Mouse (Mus musculus) heart, embryonic 11.5 days (tissue): ENCODE results near the gene Smyd1. TPM values are rescaled to one million over a fixed set of nuclear protein-coding genes. Genes with fewer than 3 reads are reported as not detected.

Experiments
- ATAC-seq: fragments of 200-750 bp; cut with Nextera tagmentation; replicated peaks from 2 replicates; pipeline ENCODE4 v1.8.0; 2017; ENCODE audit warnings: moderate library complexity; ENCODE audit not compliant: insufficient number of reproducible peaks, low FRiP score, low TSS enrichment
- H3K27ac ChIP-seq: fragments of 300-500 bp; sonication (generic); 2 replicates; pipeline ENCODE4 v1.5.1; 2014; ENCODE audit warnings: mild to moderate bottlenecking, low read depth, low read length
- H3K27me3 ChIP-seq: fragments of 300-500 bp; sonication (generic); 2 replicates; pipeline ENCODE4 v1.6.1; 2014; ENCODE audit warnings: mild to moderate bottlenecking, low read length, mixed read lengths; ENCODE audit not compliant: control insufficient read depth, insufficient read depth
- H3K36me3 ChIP-seq: fragments of 300-500 bp; sonication (generic); 2 replicates; pipeline ENCODE4 v1.6.1; 2014; ENCODE audit warnings: mild to moderate bottlenecking, low read length, moderate library complexity, mixed read lengths; ENCODE audit not compliant: control insufficient read depth, insufficient read depth
- H3K4me1 ChIP-seq: fragments of 300-500 bp; sonication (generic); 2 replicates; pipeline ENCODE4 v1.6.1; 2014; ENCODE audit warnings: low read length; ENCODE audit not compliant: control insufficient read depth, insufficient read depth
- H3K4me2 ChIP-seq: fragments of 300-500 bp; sonication (generic); 2 replicates; pipeline ENCODE4 v1.6.1; 2014; ENCODE audit warnings: mild to moderate bottlenecking, moderate library complexity
- H3K4me3 ChIP-seq: fragments of 300-500 bp; sonication (generic); 2 replicates; pipeline ENCODE4 v1.5.1; 2014; ENCODE audit warnings: low read depth, low read length
- H3K9ac ChIP-seq: fragments of 300-500 bp; sonication (generic); 2 replicates; pipeline ENCODE4 v1.6.1; 2014; ENCODE audit warnings: mild to moderate bottlenecking, low read depth, low read length, moderate library complexity
- H3K9me3 ChIP-seq: fragments of 300-500 bp; sonication (generic); replicated peaks from 2 replicates; pipeline ENCODE4 v1.6.1; 2016; ENCODE audit warnings: low read length; ENCODE audit not compliant: control insufficient read depth
- WGBS: fragments of 180-500 bp; shearing (Covaris S2); extraction: QIAGEN DNeasy Blood & Tissue Kit; methylation state at CpG from one replicate; pipeline ENCODE4 v1.1.7; 2014; ENCODE audit not compliant: insufficient replicate concordance; 5-methylcytosine and 5-hydroxymethylcytosine counted together
- polyA plus RNA-seq: library from polyadenylated mRNA; unstranded; fragments of >200 nt; fragmentation: Nextera tagmentation; extraction: Ambion mirVana; gene quantifications from 2 replicates; pipeline ENCODE4 v1.2.1, GENCODE M21; 2014

Gene Smyd1
- polyA plus RNA-seq, 1 experiment from 2014 or later: 164 TPM

DNA sequence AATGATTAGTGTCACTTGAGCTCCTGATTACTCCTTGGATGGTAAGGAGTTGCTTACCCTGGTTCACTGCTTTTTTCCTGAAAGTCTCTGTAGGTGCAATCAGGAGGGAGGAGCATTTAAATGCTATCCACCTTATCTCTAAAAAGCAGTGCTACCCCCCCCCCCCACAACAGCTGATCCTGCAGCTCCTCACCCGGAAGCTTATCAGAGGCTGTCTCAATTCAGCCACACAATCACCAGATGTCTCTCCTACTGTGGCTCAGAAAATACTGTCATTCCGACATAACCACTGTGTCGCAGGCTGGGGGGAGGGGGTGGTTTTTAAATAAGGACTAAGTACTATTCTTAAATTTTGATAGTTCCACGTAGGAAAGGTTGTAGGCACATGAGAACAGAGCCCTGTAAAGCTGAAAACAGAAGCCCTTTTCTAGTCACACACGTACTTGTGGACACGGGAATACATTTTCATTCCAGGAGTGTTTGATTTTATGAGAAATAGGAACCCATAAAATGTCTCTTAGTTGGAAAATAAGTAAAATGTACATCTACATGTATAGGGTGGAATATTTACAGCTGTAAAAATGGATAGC is 61.9 kb downstream of the Smyd1 start:
- Histone ChIP-seq H3K4me3 (peak overlapping the region; percentile 62), H3K4me2 (peak overlapping the region; percentile 64), H3K27me3 (no peaks in the 10 kb centered on the region), H3K27ac (peak overlapping the region; percentile 59), H3K4me1 (peaks cover 11% of the 10 kb centered on the region), H3K9me3 (no peaks in the 10 kb centered on the region), H3K36me3 (no peaks in the 10 kb centered on the region), H3K9ac (peak overlapping the region; percentile 84)
- WGBS: 14% methylated on average over 6 of the region's 6 CpGs
- no peak for ATAC-seq

GRCm38 (mm10) chr6:71259166-71259565 is 62.9 kb downstream of the Smyd1 start:
- H3K27ac ChIP-seq: no peak overlapping the region
- peaks cover 10% of the 10 kb centered on the region for H3K4me1 ChIP-seq
- no peaks in the 10 kb centered on the region for H3K27me3 ChIP-seq
- no peak for ATAC-seq
- 85% methylated on average over 4 of the region's 4 CpGs for WGBS
- peak overlapping the region; percentile 64 for H3K4me2 ChIP-seq
- no peak overlapping the region for H3K9ac ChIP-seq
- no peaks in the 10 kb centered on the region for H3K9me3 ChIP-seq
- peak overlapping the region; percentile 62 for H3K4me3 ChIP-seq
- no peaks in the 10 kb centered on the region for H3K36me3 ChIP-seq

- Histone ChIP-seq H3K9ac (no peak overlapping the region), H3K27me3 (no peaks in the 10 kb centered on the region), H3K36me3 (no peaks in the 10 kb centered on the region), H3K9me3 (no peaks in the 10 kb centered on the region), H3K4me1 (peaks cover 4% of the 10 kb centered on the region), H3K4me2 (peak overlapping the region; percentile 5; the same call in 1 of the 2 replicates), H3K27ac (no peak overlapping the region), H3K4me3 (no peak overlapping the region)
- no peak for ATAC-seq
- WGBS: 54% methylated on average over 2 of the region's 2 CpGs
Measured at GRCm38 (mm10) chr6:71258562-71258961, 63.5 kb downstream of the Smyd1 start.

- WGBS: 35% methylated on average over 1 of the region's 1 CpGs
Measured at GRCm38 (mm10) chr6:71257375-71257774, 64.7 kb downstream of the Smyd1 start.

GRCm38 (mm10) chr6:71256166-71256565 is 65.9 kb downstream of the Smyd1 start:
- no peak overlapping the region for H3K4me2 ChIP-seq
- no peak for ATAC-seq
- no peaks in the 10 kb centered on the region for H3K4me1 ChIP-seq
- 92% methylated on average over 10 of the region's 10 CpGs for WGBS
- H3K36me3 ChIP-seq: no peaks in the 10 kb centered on the region
- no peak overlapping the region for H3K9ac ChIP-seq
- no peaks in the 10 kb centered on the region for H3K9me3 ChIP-seq
- H3K27me3 ChIP-seq: no peaks in the 10 kb centered on the region
- no peak overlapping the region for H3K4me3 ChIP-seq
- no peak overlapping the region for H3K27ac ChIP-seq

More at GRCm38 (mm10) chr6:71257375-71257774, 64.7 kb downstream of the Smyd1 start:
- Histone ChIP-seq H3K27ac (no peak overlapping the region), H3K9me3 (no peaks in the 10 kb centered on the region), H3K27me3 (no peaks in the 10 kb centered on the region), H3K9ac (no peak overlapping the region), H3K4me1 (no peaks in the 10 kb centered on the region), H3K36me3 (no peaks in the 10 kb centered on the region), H3K4me3 (no peak overlapping the region), H3K4me2 (no peak overlapping the region)
- no peak for ATAC-seq

GRCm38 (mm10) chr6:71254456-71254855 is 67.6 kb downstream of the Smyd1 start:
- Histone ChIP-seq H3K9me3 (no peaks in the 10 kb centered on the region), H3K36me3 (no peaks in the 10 kb centered on the region), H3K27me3 (no peaks in the 10 kb centered on the region), H3K4me3 (no peak overlapping the region), H3K9ac (no peak overlapping the region), H3K4me1 (peaks cover 10% of the 10 kb centered on the region), H3K27ac (no peak overlapping the region), H3K4me2 (no peak overlapping the region; the same call in 1 of the 2 replicates)
- no peak for ATAC-seq
- WGBS: 75% methylated on average over 6 of the region's 6 CpGs

DNA sequence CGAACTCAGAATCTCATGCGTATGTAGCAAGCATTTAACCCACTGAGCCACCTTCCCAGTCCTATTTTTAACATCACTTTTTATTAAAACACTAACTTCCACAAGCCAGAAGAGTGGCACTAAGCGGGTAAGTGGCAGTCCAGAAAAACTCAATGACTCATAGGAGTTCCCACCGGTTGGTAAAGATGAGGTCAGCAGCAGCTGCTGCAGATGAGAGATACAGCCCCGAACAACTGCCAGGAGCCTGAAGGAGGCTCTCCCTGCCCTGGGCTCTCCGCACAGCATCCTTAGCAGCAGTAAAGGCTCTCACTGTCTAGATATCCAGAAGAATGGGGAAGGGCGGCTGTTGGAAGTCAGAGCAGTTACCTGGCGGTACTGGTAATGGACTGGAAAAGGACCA is 71.1 kb downstream of the Smyd1 start:
- Histone ChIP-seq H3K27me3 (no peaks in the 10 kb centered on the region), H3K4me2 (no peak overlapping the region), H3K4me1 (peaks cover 20% of the 10 kb centered on the region), H3K4me3 (no peak overlapping the region), H3K36me3 (no peaks in the 10 kb centered on the region), H3K27ac (0 out of 2 replicates have a peak overlapping the region, but pooled peaks have one; percentile 38), H3K9ac (no peak overlapping the region), H3K9me3 (no peaks in the 10 kb centered on the region)
- 60% methylated on average over 8 of the region's 8 CpGs for WGBS
- ATAC-seq: no peak

DNA sequence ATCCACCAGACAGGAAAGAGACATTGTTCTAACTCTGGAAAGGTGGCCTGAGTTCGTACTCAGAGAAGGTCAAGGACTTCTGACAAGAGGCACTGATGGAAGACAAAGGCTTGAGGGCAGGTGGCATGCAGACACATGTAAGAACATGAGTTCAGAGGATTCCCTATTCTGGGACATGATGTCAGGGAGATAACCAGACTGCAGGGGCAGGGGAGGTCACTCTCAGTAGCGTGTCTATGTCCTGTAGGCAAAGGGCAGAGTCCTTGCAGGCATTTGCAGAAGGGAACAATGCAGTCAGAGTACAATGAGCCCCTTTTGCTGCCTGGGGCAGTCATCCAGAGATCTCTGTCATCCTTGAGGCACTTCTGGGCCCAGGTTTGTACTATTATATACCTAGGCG is 72.4 kb downstream of the Smyd1 start:
- no peaks in the 10 kb centered on the region for H3K9me3 ChIP-seq
- WGBS: 46% methylated on average over 3 of the region's 3 CpGs
- no peak for ATAC-seq
- H3K27ac ChIP-seq: peak overlapping the region; percentile 82
- no peak overlapping the region for H3K4me2 ChIP-seq
- no peaks in the 10 kb centered on the region for H3K27me3 ChIP-seq
- H3K36me3 ChIP-seq: no peaks in the 10 kb centered on the region
- no peak overlapping the region for H3K4me3 ChIP-seq
- H3K9ac ChIP-seq: no peak overlapping the region
- H3K4me1 ChIP-seq: peaks cover 20% of the 10 kb centered on the region

GRCm38 (mm10) chr6:71248420-71248819 is 73.6 kb downstream of the Smyd1 start:
- Histone ChIP-seq H3K27me3 (no peaks in the 10 kb centered on the region), H3K4me3 (no peak overlapping the region), H3K27ac (peak overlapping the region; percentile 82), H3K9ac (no peak overlapping the region), H3K4me1 (peaks cover 20% of the 10 kb centered on the region), H3K4me2 (no peak overlapping the region), H3K9me3 (no peaks in the 10 kb centered on the region), H3K36me3 (no peaks in the 10 kb centered on the region)
- 77% methylated on average over 1 of the region's 1 CpGs for WGBS
- no peak for ATAC-seq
